Mouse (Mus musculus): ENCODE data around the gene Rps6. TPM values are rescaled to one million over a fixed set of nuclear protein-coding genes. Genes with fewer than 3 reads are reported as not detected.
"Not testable (repeated sequence)": the region's sequence is repeated elsewhere in the genome, so short reads cannot be mapped to it uniquely, and the experiment has no call there.

Gene Rps6
- total RNA-seq, 1 experiment from 2014 or later: 1,143 TPM

- ATAC-seq (replicated peaks; ENCODE audit: insufficient number of reproducible peaks, low FRiP score, low TSS enrichment, poor library complexity, severe bottlenecking): no peak
Measured at GRCm38 (mm10) chr4:86856304-86857112, 704 bp downstream of the Rps6 start.

GRCm38 (mm10) chr4:86852813-86853590, 4.2 kb downstream of the Rps6 start:
- ATAC-seq (replicated peaks; ENCODE audit: insufficient number of reproducible peaks, low FRiP score, low TSS enrichment, poor library complexity, severe bottlenecking): no peak

- ATAC-seq (replicated peaks; ENCODE audit: insufficient number of reproducible peaks, low FRiP score, low TSS enrichment, poor library complexity, severe bottlenecking): no peak
Measured at GRCm38 (mm10) chr4:86852018-86852417, 5.2 kb downstream of the Rps6 start.

DNA sequence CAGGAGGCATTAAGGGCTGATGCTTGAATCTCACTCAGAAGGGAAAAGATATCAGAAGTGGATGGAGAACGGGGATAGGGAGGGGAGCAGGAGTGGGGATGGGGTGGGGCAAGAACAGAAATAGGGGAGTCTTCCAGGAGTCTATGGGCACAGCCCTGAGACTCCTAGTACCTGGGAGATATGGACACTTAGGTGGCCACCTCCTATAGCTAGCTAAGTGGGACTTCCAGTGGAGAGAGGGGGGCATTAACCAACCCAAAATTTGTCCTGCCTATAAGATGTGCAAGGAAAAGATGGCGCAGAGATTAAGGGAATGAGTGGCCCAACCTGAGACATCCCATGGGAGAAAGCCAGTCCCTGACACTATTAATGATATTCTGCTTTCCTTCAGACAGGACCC, 5.9 kb downstream of the Rps6 start:
- ATAC-seq (replicated peaks; ENCODE audit: insufficient number of reproducible peaks, low FRiP score, low TSS enrichment, poor library complexity, severe bottlenecking): no peak

- ATAC-seq (replicated peaks; ENCODE audit: insufficient number of reproducible peaks, low FRiP score, low TSS enrichment, poor library complexity, severe bottlenecking): no peak
Measured at GRCm38 (mm10) chr4:86847246-86847645, 10.0 kb downstream of the Rps6 start.

- ATAC-seq (replicated peaks; ENCODE audit: insufficient number of reproducible peaks, low FRiP score, low TSS enrichment, poor library complexity, severe bottlenecking): 0 out of 2 replicates have a peak, but pooled peaks have one; percentile 13
Measured at GRCm38 (mm10) chr4:86845384-86845783, 11.8 kb downstream of the Rps6 start.

DNA sequence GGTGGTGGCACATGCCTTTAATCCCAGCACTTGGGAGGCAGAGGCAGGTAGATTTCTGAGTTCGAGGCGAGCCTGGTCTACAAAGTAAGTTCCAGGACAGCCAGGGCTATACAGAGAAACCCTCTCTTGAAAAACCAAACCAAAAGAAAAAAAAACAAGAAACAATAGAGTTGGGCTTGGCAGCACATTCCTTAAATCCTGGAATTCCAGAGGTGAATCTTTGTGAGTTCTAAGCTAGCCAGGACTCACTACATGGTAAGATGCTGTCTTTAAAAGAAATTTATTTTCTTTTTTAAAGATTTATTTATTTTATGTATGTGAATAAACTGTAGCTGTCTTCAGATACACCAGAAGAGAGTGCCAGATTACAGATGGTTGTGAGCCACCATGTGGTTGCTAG, 16.1 kb downstream of the Rps6 start:
- not testable (repeated sequence) for ATAC-seq (replicated peaks; ENCODE audit: insufficient number of reproducible peaks, low FRiP score, low TSS enrichment, poor library complexity, severe bottlenecking)

GRCm38 (mm10) chr4:86831896-86832295, 25.3 kb downstream of the Rps6 start:
- no peak for ATAC-seq (replicated peaks; ENCODE audit: insufficient number of reproducible peaks, low FRiP score, low TSS enrichment, poor library complexity, severe bottlenecking)

- no peak for ATAC-seq (replicated peaks; ENCODE audit: insufficient number of reproducible peaks, low FRiP score, low TSS enrichment, poor library complexity, severe bottlenecking)
Measured at GRCm38 (mm10) chr4:86825143-86825542, 32.1 kb downstream of the Rps6 start.

DNA sequence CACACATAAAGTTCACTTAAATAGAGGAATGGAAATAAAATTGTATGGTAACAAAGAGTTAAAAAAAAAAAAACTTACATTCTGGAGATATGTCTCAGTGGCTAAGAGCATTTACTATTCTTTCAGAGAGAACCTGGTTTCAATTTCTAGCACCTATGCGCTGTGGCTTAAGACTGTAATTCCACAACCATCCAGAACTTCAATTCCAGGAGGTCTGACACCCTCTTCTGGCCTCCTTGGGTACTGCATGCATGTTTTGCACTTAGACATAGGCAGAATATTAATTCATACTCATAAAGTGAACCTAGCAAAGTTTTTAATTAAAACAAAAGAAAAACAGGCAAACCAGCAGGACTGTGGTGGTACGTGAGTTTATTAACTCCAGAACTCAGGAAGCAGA, 34.0 kb downstream of the Rps6 start:
- 0 out of 2 replicates have a peak, but pooled peaks have one; percentile 43 for ATAC-seq (replicated peaks; ENCODE audit: insufficient number of reproducible peaks, low FRiP score, low TSS enrichment, poor library complexity, severe bottlenecking)

DNA sequence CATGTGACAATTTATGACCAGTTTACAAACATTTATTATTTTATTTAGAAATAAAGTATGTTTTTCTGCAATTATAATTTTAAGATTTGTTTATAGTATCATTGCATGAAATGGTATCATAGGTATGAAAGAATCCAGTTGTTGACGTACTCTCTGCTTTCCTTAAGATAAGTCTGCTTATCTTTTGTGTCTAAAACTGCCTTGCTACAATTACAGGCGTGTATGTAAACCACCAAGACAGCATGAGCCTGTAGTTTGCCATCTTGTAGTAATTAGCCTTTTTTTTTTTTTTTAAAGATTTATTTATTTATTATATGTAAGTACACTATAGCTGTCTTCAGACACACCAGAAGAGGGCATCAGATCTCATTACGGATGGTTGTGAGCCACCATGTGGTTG, 42.4 kb downstream of the Rps6 start:
- no peak for ATAC-seq (replicated peaks; ENCODE audit: insufficient number of reproducible peaks, low FRiP score, low TSS enrichment, poor library complexity, severe bottlenecking)

DNA sequence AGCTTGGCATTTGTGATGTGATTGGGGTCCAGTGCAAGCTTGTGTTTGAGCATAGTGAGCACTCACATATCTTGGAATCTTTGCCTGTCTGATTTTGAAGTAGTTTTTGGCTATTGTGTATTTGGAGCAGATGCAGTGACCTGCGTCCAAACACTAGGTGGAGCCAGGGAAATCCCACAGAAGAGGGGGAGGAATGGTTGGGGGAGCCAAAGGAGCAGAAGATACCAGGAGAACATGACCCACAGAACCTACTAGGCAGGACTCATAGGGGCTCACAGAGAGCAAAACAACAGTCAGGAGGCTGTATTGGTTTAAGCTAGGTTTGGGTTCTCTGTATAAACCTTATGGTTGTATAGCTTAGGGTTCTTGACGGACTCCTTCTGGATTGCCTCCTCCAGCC, 46.6 kb downstream of the Rps6 start:
- no peak for ATAC-seq (replicated peaks; ENCODE audit: insufficient number of reproducible peaks, low FRiP score, low TSS enrichment, poor library complexity, severe bottlenecking)

Other genes with a start within 250 kb of the Rps6 start
- gene Haus6, start 245.4 kb downstream of the Rps6 start, total RNA-seq (2017): 13.3 to 23.0 TPM (median 16.0 TPM) in 3 replicates
- 312 to 507 TPM (median 480 TPM) in 3 replicates for gene Plin2, start 187.4 kb downstream of the Rps6 start, total RNA-seq (2017)
- gene Dennd4c, start 108.9 kb downstream of the Rps6 start, total RNA-seq (2017): 26.9 to 42.6 TPM (median 30.7 TPM) in 3 replicates
- 0.64 to 5.0 TPM (median 1.8 TPM) in 3 replicates for gene Acer2, start 17.0 kb upstream of the Rps6 start, total RNA-seq (2017)